ENCODE assay signal across 8 mouse cellular contexts in genomic region chr14:72983456-72983855, GRCm38 (mm10).
A peak's percentile ranks its signal among the peaks of the same experiment; 100 is the strongest.
DNase-seq lines count a peak whose midpoint lies in the region; ATAC-seq lines count a peak whose summit lies in the region.

No protein-coding gene starts in this region.

- no peaks in the 10 kb centered on the region for H3K4me1 ChIP-seq in intestine, embryonic 16.5 days (ENCODE audit: control insufficient read depth, insufficient read depth, low read length)
- peaks cover 3% of the 10 kb centered on the region; the same call in 1 of the 2 replicates for H3K4me1 ChIP-seq in midbrain, embryonic 10.5 days

- no peaks in the 10 kb centered on the region for H3K36me3 ChIP-seq in intestine, embryonic 16.5 days (ENCODE audit: control insufficient read depth, insufficient read depth, low read length)
- H3K36me3 ChIP-seq in midbrain, embryonic 10.5 days, result no peaks in the 10 kb centered on the region

- peak overlapping the region; percentile 22; the same call in 1 of the 2 replicates for H3K9ac ChIP-seq in intestine, embryonic 16.5 days (ENCODE audit: low read depth, low read length)

- intact Hi-C loops in left cerebral cortex, postnatal 25 days (cut with DNase I), result loop anchor here (10.0 kb wide), 2 partner anchors 169 to 269 kb away; partner anchors contain the start of gene Fndc3a

- DNase-seq in adrenal gland, adult 8-10 months, result peak; percentile 88
- DNase-seq in embryo, embryonic 11.5 days (ENCODE audit: low read depth, low spot score), result peak; percentile 57
- DNase-seq in gonadal fat pad, adult 2 months (ENCODE audit: low read depth), result peak; percentile 70
- DNase-seq in left cerebral cortex, postnatal 25 days (ENCODE audit: low spot score in 2 of 2), result peak; percentile 88 to 93
- DNase-seq in midbrain, embryonic 10.5 days (ENCODE audit: low spot score), result peak; percentile 74
- peak; percentile 76 to 77 for DNase-seq in right cerebral cortex, postnatal 36 days (ENCODE audit: low spot score in 2 of 2)

- WGBS in intestine, embryonic 16.5 days, result 4% methylated on average over 11 of the region's 11 CpGs
- 19% methylated on average over 11 of the region's 11 CpGs for WGBS in midbrain, embryonic 10.5 days

- H3K4me3 ChIP-seq in intestine, embryonic 16.5 days (ENCODE audit: low read length), result peak overlapping the region; percentile 22
- no peak overlapping the region for H3K4me3 ChIP-seq in midbrain, embryonic 10.5 days

- no peaks in the 10 kb centered on the region for H3K9me3 ChIP-seq in intestine, embryonic 16.5 days (ENCODE audit: control insufficient read depth, low read length)
- H3K9me3 ChIP-seq in midbrain, embryonic 10.5 days (replicated peaks), result no peaks in the 10 kb centered on the region

- peak overlapping the region; percentile 54 for H3K4me2 ChIP-seq in intestine, embryonic 16.5 days (ENCODE audit: low read depth, low read length)

- peak overlapping the region; percentile 21; the same call in 1 of the 2 replicates for H3K27ac ChIP-seq in intestine, embryonic 16.5 days (ENCODE audit: low read length)
- no peak overlapping the region for H3K27ac ChIP-seq in midbrain, embryonic 10.5 days (replicated peaks)

- peak; percentile 90 for ATAC-seq in intestine, embryonic 16.5 days
- no peak for ATAC-seq in erythroblast, adult 5-6 weeks (replicated peaks; ENCODE audit: low FRiP score, poor library complexity, severe bottlenecking)

- H3K27me3 ChIP-seq in intestine, embryonic 16.5 days (replicated peaks; ENCODE audit: control insufficient read depth, insufficient read depth, low read length), result no peaks in the 10 kb centered on the region
- no peaks in the 10 kb centered on the region for H3K27me3 ChIP-seq in midbrain, embryonic 10.5 days (ENCODE audit: low read depth, poor library complexity, severe bottlenecking)
